8 mouse cellular contexts compared by ENCODE assay signal in the genomic region with DNA sequence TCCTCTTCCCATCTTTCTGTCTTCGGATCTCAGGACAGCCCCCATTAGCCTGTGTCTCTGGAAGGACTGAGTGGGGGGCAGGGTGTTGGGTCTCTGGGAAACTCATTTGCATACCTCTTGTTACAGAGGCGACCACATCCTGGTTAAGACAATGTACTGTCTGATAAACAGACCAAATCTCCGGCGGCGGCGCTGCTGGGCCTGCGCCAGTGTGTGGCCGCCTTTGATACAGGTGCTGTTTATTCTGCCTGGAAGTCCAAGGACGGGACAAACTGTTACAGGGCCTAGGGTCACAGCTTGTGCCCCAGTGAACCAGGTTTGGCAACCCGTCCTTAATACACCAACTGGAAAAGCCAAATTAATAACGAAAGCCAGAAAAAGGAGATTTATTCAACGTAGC. TPM values are rescaled to one million over a fixed set of nuclear protein-coding genes. Genes with fewer than 3 reads are reported as not detected.
DNase-seq lines count a peak whose midpoint lies in the region; ATAC-seq and TF ChIP-seq lines count a peak whose summit lies in the region.

No protein-coding gene starts in this region.

- H3K79me2 ChIP-seq in liver, adult 2 months (ENCODE audit: control insufficient read depth, insufficient read depth, low read length) = no peaks in the 10 kb centered on the region

- ATAC-seq in hindbrain, embryonic 15.5 days (ENCODE audit: low FRiP score, low read depth) = peak; percentile 89
- ATAC-seq in midbrain, embryonic 16.5 days = peak; percentile 86

- peak overlapping the region; percentile 49 for H3K4me2 ChIP-seq in hindbrain, embryonic 15.5 days
- peak overlapping the region; percentile 49 for H3K4me2 ChIP-seq in midbrain, embryonic 16.5 days (ENCODE audit: low read length)

- peak overlapping the region; percentile 81 for H3K27ac ChIP-seq in gastrocnemius, adult 2 months
- H3K27ac ChIP-seq in hindbrain, embryonic 15.5 days (replicated peaks) = peak overlapping the region; percentile 66
- peak overlapping the region; percentile 72; the same call in 1 of the 2 replicates for H3K27ac ChIP-seq in liver, adult 2 months (replicated peaks; ENCODE audit: insufficient read depth, low read depth, low read length)
- peak overlapping the region; percentile 53 for H3K27ac ChIP-seq in midbrain, embryonic 16.5 days (ENCODE audit: low read length)

- intact Hi-C loops in gastrocnemius, adult 2 months (cut with DNase I) = no loop called here

- H3K36me3 ChIP-seq in hindbrain, embryonic 15.5 days = no peaks in the 10 kb centered on the region
- no peaks in the 10 kb centered on the region for H3K36me3 ChIP-seq in liver, adult 2 months (ENCODE audit: control insufficient read depth, insufficient read depth, low read length)
- no peaks in the 10 kb centered on the region for H3K36me3 ChIP-seq in midbrain, embryonic 16.5 days (ENCODE audit: control insufficient read depth, insufficient read depth, low read length)

- peak overlapping the region; percentile 52 for H3K4me3 ChIP-seq in gastrocnemius, adult 2 months
- 0 out of 2 replicates have a peak overlapping the region, but pooled peaks have one; percentile 15 for H3K4me3 ChIP-seq in hindbrain, embryonic 15.5 days
- H3K4me3 ChIP-seq in liver, adult 2 months (ENCODE audit: insufficient read depth, low read depth, low read length) = no peak overlapping the region
- no peak overlapping the region for H3K4me3 ChIP-seq in midbrain, embryonic 16.5 days (ENCODE audit: low read depth, low read length)

- TF ChIP-seq CTCF in gastrocnemius, adult 2 months (IDR thresholded peaks at IDR 0.05) = no peak
- TF ChIP-seq CTCF in liver, adult 2 months (IDR thresholded peaks at IDR 0.05; ENCODE audit: low read depth, low read length) = no peak

- peak; percentile 80 for DNase-seq in ES-CJ7 (ENCODE audit: low read depth, low spot score)
- peak; percentile 45 for DNase-seq in brain, adult 2 months (ENCODE audit: low read depth, low spot score)
- peak; percentile 62 for DNase-seq in gastrocnemius, adult 2 months
- DNase-seq in liver, adult 2 months (ENCODE audit: extremely low read depth, low read depth, low spot score) = peak; percentile 94
- peak; percentile 45 to 57 for DNase-seq in thymus, postnatal 36 days
- DNase-seq in right cerebral cortex, postnatal 25 days = no peak

- peaks cover 12% of the 10 kb centered on the region for H3K4me1 ChIP-seq in hindbrain, embryonic 15.5 days (replicated peaks)
- peaks cover 11% of the 10 kb centered on the region for H3K4me1 ChIP-seq in liver, adult 2 months (ENCODE audit: control insufficient read depth, insufficient read depth, low read length)
- H3K4me1 ChIP-seq in midbrain, embryonic 16.5 days (ENCODE audit: control insufficient read depth, insufficient read depth, low read length) = peaks cover 10% of the 10 kb centered on the region

- WGBS in hindbrain, embryonic 15.5 days = 3% methylated on average over 12 of the region's 12 CpGs
- 4% methylated on average over 12 of the region's 12 CpGs for WGBS in liver, adult 2 months
- WGBS in midbrain, embryonic 16.5 days = 2% methylated on average over 12 of the region's 12 CpGs

- H3K9ac ChIP-seq in hindbrain, embryonic 15.5 days = peak overlapping the region; percentile 20; the same call in 1 of the 2 replicates
- H3K9ac ChIP-seq in liver, adult 2 months (ENCODE audit: low read depth, low read length) = no peak overlapping the region
- peak overlapping the region; percentile 30; the same call in 1 of the 2 replicates for H3K9ac ChIP-seq in midbrain, embryonic 16.5 days (ENCODE audit: low read depth, low read length)

- no peaks in the 10 kb centered on the region for H3K9me3 ChIP-seq in hindbrain, embryonic 15.5 days
- H3K9me3 ChIP-seq in midbrain, embryonic 16.5 days (replicated peaks; ENCODE audit: control insufficient read depth, low read length, poor library complexity, severe bottlenecking) = no peaks in the 10 kb centered on the region; the same call in 1 of the 2 replicates

- H3K27me3 ChIP-seq in hindbrain, embryonic 15.5 days = no peaks in the 10 kb centered on the region
- no peaks in the 10 kb centered on the region for H3K27me3 ChIP-seq in liver, adult 2 months (ENCODE audit: control insufficient read depth, insufficient read depth, low read length)
- no peaks in the 10 kb centered on the region for H3K27me3 ChIP-seq in midbrain, embryonic 16.5 days (ENCODE audit: control insufficient read depth, insufficient read depth, low read depth, low read length)

- TF ChIP-seq POLR2A in liver, adult 2 months (IDR thresholded peaks at IDR 0.05; ENCODE audit: extremely low read depth, insufficient read depth, low read length) = no peak

RNA-seq across cellular contexts. Expression of a gene that starts 33.8 kb away (rescaled TPM):
- under 1 TPM in 1 of 2 experiments, not detected in 1; 0.25 TPM for total RNA-seq in gastrocnemius, adult 2 months (2021)
- polyA plus RNA-seq in hindbrain, embryonic 15.5 days (2015; fragmentation: Nextera tagmentation; extraction: Ambion mirVana) = 12.2 and 13.4 TPM in 2 replicates
- total RNA-seq in liver, adult 2 months (2014; rRNA removed) = 0.09 and 0.20 TPM in 2 replicates
- 0.73 and 0.94 TPM in 2 replicates for polyA plus RNA-seq in liver, adult 2 months (2012; rRNA removed)
- polyA plus RNA-seq in midbrain, embryonic 16.5 days (2015; fragmentation: Nextera tagmentation; extraction: Ambion mirVana) = 16.1 and 16.2 TPM in 2 replicates

Comparison
In these comparisons a context has a peak if more than half of its experiments do, and no peak if none do; other contexts are left out.
1. H3K4me3 ChIP-seq: peak in gastrocnemius, adult 2 months (single experiment) and hindbrain, embryonic 15.5 days (single experiment); none in liver, adult 2 months (single experiment) and midbrain, embryonic 16.5 days (single experiment).
2. Peak in every context shown above with its lines, with median percentiles within 50 percentile points of each other: H3K27ac ChIP-seq.